Mouse (Mus musculus): Measurements from ENCODE around the gene Xrcc3. TPM values are rescaled to one million over a fixed set of nuclear protein-coding genes. Genes with fewer than 3 reads are reported as not detected.

Gene Xrcc3
- polyA plus RNA-seq, 1 experiment from 2014 or later, result 9.2 TPM

DNA sequence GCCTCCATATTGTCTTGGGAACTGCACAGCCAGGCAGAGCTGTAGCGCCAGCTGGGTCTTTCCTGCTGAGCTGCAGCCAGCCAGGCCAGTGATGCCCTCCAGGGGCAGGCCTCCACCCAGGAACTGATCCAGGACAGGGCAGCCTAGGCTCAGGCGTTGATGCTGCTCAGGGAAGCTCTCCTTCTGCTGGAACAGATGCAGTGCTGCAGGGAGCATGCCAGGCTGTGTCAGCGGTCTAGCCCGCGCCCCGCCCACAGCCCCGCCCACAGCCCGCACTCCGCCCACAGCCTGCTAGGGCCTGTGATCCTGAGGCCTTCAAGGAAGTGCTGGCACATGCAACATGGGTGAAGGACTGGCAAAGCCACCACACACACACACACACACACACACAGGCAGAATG lies 3.9 kb downstream of the Xrcc3 start:
- peak; percentile 34 for ATAC-seq (ENCODE audit: low read depth)

GRCm38 (mm10) chr12:111808775-111809174 lies 4.9 kb downstream of the Xrcc3 start:
- Histone ChIP-seq H3K9ac (ENCODE audit: low read length) (no peak overlapping the region), H3K27ac (ENCODE audit: low read length) (no peak overlapping the region), H3K27me3 (ENCODE audit: control insufficient read depth, insufficient read depth, low read depth, low read length) (no peaks in the 10 kb centered on the region), H3K36me3 (ENCODE audit: control insufficient read depth, insufficient read depth, low read length) (peaks cover 37% of the 10 kb centered on the region), H3K9me3 (ENCODE audit: control insufficient read depth, low read length) (no peaks in the 10 kb centered on the region), H3K4me1 (replicated peaks; ENCODE audit: control insufficient read depth, insufficient read depth, low read length) (peaks cover 17% of the 10 kb centered on the region), H3K4me3 (ENCODE audit: low read length) (no peak overlapping the region), H3K4me2 (ENCODE audit: low read depth, low read length) (no peak overlapping the region)
- 86% methylated on average over 6 of the region's 6 CpGs for WGBS
- ATAC-seq (ENCODE audit: low read depth), result no peak

More for the DNA sequence above, 3.9 kb downstream of the Xrcc3 start:
- no peaks in the 10 kb centered on the region for H3K9me3 ChIP-seq (ENCODE audit: control insufficient read depth, low read length)
- peaks cover 29% of the 10 kb centered on the region for H3K36me3 ChIP-seq (ENCODE audit: control insufficient read depth, insufficient read depth, low read length)
- 8% methylated on average over 9 of the region's 9 CpGs for WGBS
- peaks cover 18% of the 10 kb centered on the region for H3K4me1 ChIP-seq (replicated peaks; ENCODE audit: control insufficient read depth, insufficient read depth, low read length)
- H3K4me3 ChIP-seq (ENCODE audit: low read length), result no peak overlapping the region
- no peaks in the 10 kb centered on the region for H3K27me3 ChIP-seq (ENCODE audit: control insufficient read depth, insufficient read depth, low read depth, low read length)
- no peak overlapping the region for H3K27ac ChIP-seq (ENCODE audit: low read length)
- H3K9ac ChIP-seq (ENCODE audit: low read length), result no peak overlapping the region
- no peak overlapping the region for H3K4me2 ChIP-seq (ENCODE audit: low read depth, low read length)

DNA sequence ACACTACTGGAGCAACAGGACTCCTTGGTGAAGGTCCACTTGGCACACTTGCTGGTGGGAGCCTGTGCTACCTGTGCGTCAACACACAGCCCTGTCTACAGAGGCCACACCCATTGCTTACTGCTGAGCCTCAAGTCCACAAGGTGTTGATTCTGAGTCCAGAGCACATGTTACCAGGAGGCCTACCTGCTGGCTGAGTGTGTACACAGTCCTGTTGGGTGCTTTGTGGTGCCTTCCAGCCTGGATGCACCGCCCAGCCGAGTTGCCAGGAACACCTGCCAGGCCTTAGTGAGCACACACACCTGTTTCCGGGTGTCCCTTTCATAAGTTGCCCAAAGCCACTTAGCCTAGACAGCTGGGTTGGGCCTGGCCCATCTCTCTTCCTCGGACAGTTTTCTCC lies 10.1 kb downstream of the Xrcc3 start:
- H3K4me3 ChIP-seq (ENCODE audit: low read length), result no peak overlapping the region
- ATAC-seq (ENCODE audit: low read depth), result 0 out of 2 replicates have a peak, but pooled peaks have one; percentile 30
- no peaks in the 10 kb centered on the region for H3K9me3 ChIP-seq (ENCODE audit: control insufficient read depth, low read length)
- no peak overlapping the region for H3K27ac ChIP-seq (ENCODE audit: low read length)
- no peaks in the 10 kb centered on the region for H3K4me1 ChIP-seq (replicated peaks; ENCODE audit: control insufficient read depth, insufficient read depth, low read length)
- H3K9ac ChIP-seq (ENCODE audit: low read length), result no peak overlapping the region
- no peak overlapping the region for H3K4me2 ChIP-seq (ENCODE audit: low read depth, low read length)
- no peaks in the 10 kb centered on the region for H3K27me3 ChIP-seq (ENCODE audit: control insufficient read depth, insufficient read depth, low read depth, low read length)
- WGBS, result 80% methylated on average over 5 of the region's 5 CpGs
- H3K36me3 ChIP-seq (ENCODE audit: control insufficient read depth, insufficient read depth, low read length), result peaks cover 44% of the 10 kb centered on the region

- no peaks in the 10 kb centered on the region for H3K9me3 ChIP-seq (ENCODE audit: control insufficient read depth, low read length)
- peaks cover 22% of the 10 kb centered on the region for H3K36me3 ChIP-seq (ENCODE audit: control insufficient read depth, insufficient read depth, low read length)
- no peak overlapping the region for H3K4me2 ChIP-seq (ENCODE audit: low read depth, low read length)
- no peaks in the 10 kb centered on the region for H3K4me1 ChIP-seq (replicated peaks; ENCODE audit: control insufficient read depth, insufficient read depth, low read length)
- WGBS, result 75% methylated on average over 10 of the region's 10 CpGs
- no peak for ATAC-seq (ENCODE audit: low read depth)
- no peak overlapping the region for H3K27ac ChIP-seq (ENCODE audit: low read length)
- H3K27me3 ChIP-seq (ENCODE audit: control insufficient read depth, insufficient read depth, low read depth, low read length), result no peaks in the 10 kb centered on the region
- no peak overlapping the region for H3K9ac ChIP-seq (ENCODE audit: low read length)
- H3K4me3 ChIP-seq (ENCODE audit: low read length), result no peak overlapping the region
Measured at GRCm38 (mm10) chr12:111800459-111801183, 13.1 kb downstream of the Xrcc3 start.

DNA sequence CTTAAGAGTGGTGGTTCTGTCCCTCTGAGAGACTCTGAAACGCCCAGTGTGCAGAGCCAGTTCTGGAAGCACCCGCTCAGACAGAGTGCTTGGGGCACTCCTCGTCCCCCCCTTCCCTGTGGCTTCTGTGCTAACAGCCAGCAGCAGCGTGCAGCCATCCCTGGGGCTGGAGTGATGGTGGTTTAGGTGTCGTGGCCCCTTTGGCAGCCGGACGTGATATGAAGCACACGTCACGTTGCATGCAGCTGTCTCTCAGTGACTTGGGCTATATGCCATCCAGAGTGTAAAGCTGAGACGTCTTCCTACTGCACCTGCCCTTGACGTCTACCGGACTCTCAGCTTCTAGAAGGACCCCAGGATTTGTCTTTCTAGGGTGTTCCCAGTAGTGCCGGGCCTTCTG lies 15.2 kb downstream of the Xrcc3 start:
- Histone ChIP-seq H3K9me3 (ENCODE audit: control insufficient read depth, low read length) (no peaks in the 10 kb centered on the region), H3K9ac (ENCODE audit: low read length) (no peak overlapping the region), H3K27me3 (ENCODE audit: control insufficient read depth, insufficient read depth, low read depth, low read length) (no peaks in the 10 kb centered on the region), H3K27ac (ENCODE audit: low read length) (no peak overlapping the region), H3K36me3 (ENCODE audit: control insufficient read depth, insufficient read depth, low read length) (peaks cover 18% of the 10 kb centered on the region), H3K4me1 (replicated peaks; ENCODE audit: control insufficient read depth, insufficient read depth, low read length) (no peaks in the 10 kb centered on the region), H3K4me3 (ENCODE audit: low read length) (no peak overlapping the region), H3K4me2 (ENCODE audit: low read depth, low read length) (no peak overlapping the region)
- ATAC-seq (ENCODE audit: low read depth), result no peak
- 87% methylated on average over 13 of the region's 13 CpGs for WGBS

DNA sequence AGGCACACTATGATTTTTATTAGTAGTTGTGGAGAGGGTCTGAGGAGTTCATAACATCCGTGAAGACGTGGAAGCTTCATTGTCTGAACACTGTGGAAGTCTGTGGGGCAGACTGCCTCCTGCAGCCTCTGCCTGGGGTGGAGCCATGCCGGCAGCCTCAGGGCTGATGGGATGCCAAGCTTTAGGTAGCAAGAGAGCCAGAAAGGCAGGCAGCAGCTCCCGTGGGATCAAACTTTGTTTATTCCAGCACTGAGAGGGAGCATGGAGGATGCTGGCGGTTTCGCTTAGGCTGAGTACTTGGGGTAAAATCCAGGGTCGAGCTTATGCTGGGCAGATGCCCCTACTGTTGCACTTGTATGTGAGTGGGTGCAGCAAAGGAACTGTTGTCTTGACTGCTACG lies 16.4 kb downstream of the Xrcc3 start:
- Histone ChIP-seq H3K9me3 (ENCODE audit: control insufficient read depth, low read length) (no peaks in the 10 kb centered on the region), H3K27ac (ENCODE audit: low read length) (no peak overlapping the region), H3K4me2 (ENCODE audit: low read depth, low read length) (no peak overlapping the region), H3K9ac (ENCODE audit: low read length) (no peak overlapping the region), H3K4me1 (replicated peaks; ENCODE audit: control insufficient read depth, insufficient read depth, low read length) (no peaks in the 10 kb centered on the region), H3K27me3 (ENCODE audit: control insufficient read depth, insufficient read depth, low read depth, low read length) (no peaks in the 10 kb centered on the region), H3K4me3 (ENCODE audit: low read length) (no peak overlapping the region), H3K36me3 (ENCODE audit: control insufficient read depth, insufficient read depth, low read length) (peaks cover 19% of the 10 kb centered on the region)
- ATAC-seq (ENCODE audit: low read depth), result no peak
- WGBS, result 77% methylated on average over 8 of the region's 8 CpGs

DNA sequence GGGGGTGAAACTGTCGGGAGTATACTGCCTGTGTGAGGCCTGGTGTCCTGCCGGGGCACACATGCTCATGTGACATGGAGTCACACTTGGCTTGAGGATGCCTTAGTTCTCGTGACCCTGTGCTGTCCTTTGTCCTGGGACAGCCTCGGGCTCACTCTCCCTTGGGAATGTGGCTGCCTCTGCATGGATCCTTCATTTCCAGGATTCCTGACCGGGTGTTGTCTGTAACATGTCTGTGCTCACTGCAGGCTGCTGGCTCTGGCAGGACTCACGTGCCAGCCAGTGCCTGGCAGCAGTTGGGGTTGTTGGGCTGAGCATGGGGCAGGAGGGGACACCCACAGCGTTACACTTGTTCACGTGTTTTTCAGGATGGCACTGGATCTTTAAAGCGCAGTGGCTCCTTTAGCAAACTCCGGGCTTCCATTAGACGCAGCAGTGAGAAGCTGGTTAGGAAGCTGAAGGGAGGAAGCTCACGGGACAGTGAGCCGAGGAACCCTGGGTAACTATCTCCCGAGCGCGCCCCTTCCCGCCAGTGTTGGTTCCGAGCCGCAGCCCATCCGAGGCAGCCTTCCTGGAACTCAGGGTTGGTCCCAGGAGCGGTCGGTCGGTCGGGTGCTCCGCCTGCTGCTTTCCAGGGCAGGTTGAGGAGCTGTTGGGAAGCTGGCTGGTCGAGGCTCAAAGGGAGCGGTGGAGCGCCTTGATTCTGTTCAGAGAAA lies 18.3 kb downstream of the Xrcc3 start:
- 87% methylated on average over 28 of the region's 28 CpGs for WGBS
- H3K4me3 ChIP-seq (ENCODE audit: low read length), result no peak overlapping the region
- no peaks in the 10 kb centered on the region for H3K27me3 ChIP-seq (ENCODE audit: control insufficient read depth, insufficient read depth, low read depth, low read length)
- no peaks in the 10 kb centered on the region for H3K4me1 ChIP-seq (replicated peaks; ENCODE audit: control insufficient read depth, insufficient read depth, low read length)
- no peak overlapping the region for H3K9ac ChIP-seq (ENCODE audit: low read length)
- no peak overlapping the region for H3K4me2 ChIP-seq (ENCODE audit: low read depth, low read length)
- no peak for ATAC-seq (ENCODE audit: low read depth)
- peaks cover 26% of the 10 kb centered on the region for H3K36me3 ChIP-seq (ENCODE audit: control insufficient read depth, insufficient read depth, low read length)
- no peak overlapping the region for H3K27ac ChIP-seq (ENCODE audit: low read length)
- H3K9me3 ChIP-seq (ENCODE audit: control insufficient read depth, low read length), result no peaks in the 10 kb centered on the region

DNA sequence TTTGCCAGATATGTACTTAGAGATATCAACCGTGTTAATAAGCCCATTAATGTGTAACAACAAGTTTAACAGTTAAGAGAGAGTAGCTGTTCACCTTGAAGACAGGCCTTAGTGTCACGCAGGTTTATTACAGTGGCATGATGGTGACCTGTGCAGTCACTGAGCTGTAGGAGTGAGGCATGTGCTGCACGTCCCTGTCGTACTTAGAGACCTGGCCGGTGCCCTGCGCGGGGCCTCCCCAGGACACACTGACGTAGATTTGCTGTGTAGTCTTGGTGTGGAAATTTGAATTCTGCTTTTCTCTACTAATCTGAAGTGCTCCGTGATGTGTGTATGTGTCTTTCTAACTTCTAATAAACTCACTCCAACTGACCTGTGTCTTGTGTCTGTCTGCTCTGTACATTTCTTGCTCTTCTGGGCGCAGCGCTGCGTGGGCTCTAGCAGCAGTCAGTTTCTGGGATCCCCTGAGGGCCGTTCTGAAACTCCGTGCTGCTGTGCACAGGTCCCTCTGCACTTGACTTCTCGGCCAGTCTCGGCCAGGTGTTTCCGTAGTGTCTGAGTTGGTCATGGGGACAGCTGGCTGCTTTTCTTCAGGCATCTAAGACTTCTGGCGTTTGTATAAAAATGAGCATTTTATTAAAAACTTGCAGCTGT lies 19.0 kb downstream of the Xrcc3 start:
- no peaks in the 10 kb centered on the region for H3K9me3 ChIP-seq (ENCODE audit: control insufficient read depth, low read length)
- H3K27me3 ChIP-seq (ENCODE audit: control insufficient read depth, insufficient read depth, low read depth, low read length), result no peaks in the 10 kb centered on the region
- WGBS, result 91% methylated on average over 18 of the region's 18 CpGs
- H3K4me1 ChIP-seq (replicated peaks; ENCODE audit: control insufficient read depth, insufficient read depth, low read length), result no peaks in the 10 kb centered on the region
- ATAC-seq (ENCODE audit: low read depth), result no peak
- H3K4me2 ChIP-seq (ENCODE audit: low read depth, low read length), result no peak overlapping the region
- H3K36me3 ChIP-seq (ENCODE audit: control insufficient read depth, insufficient read depth, low read length), result peaks cover 30% of the 10 kb centered on the region
- no peak overlapping the region for H3K4me3 ChIP-seq (ENCODE audit: low read length)
- no peak overlapping the region for H3K27ac ChIP-seq (ENCODE audit: low read length)
- H3K9ac ChIP-seq (ENCODE audit: low read length), result no peak overlapping the region

GRCm38 (mm10) chr12:111794102-111794501 lies 19.6 kb downstream of the Xrcc3 start:
- no peaks in the 10 kb centered on the region for H3K4me1 ChIP-seq (replicated peaks; ENCODE audit: control insufficient read depth, insufficient read depth, low read length)
- peaks cover 32% of the 10 kb centered on the region for H3K36me3 ChIP-seq (ENCODE audit: control insufficient read depth, insufficient read depth, low read length)
- no peak overlapping the region for H3K27ac ChIP-seq (ENCODE audit: low read length)
- no peaks in the 10 kb centered on the region for H3K9me3 ChIP-seq (ENCODE audit: control insufficient read depth, low read length)
- 75% methylated on average over 22 of the region's 22 CpGs for WGBS
- no peak for ATAC-seq (ENCODE audit: low read depth)
- no peaks in the 10 kb centered on the region for H3K27me3 ChIP-seq (ENCODE audit: control insufficient read depth, insufficient read depth, low read depth, low read length)
- H3K4me2 ChIP-seq (ENCODE audit: low read depth, low read length), result no peak overlapping the region
- no peak overlapping the region for H3K4me3 ChIP-seq (ENCODE audit: low read length)
- H3K9ac ChIP-seq (ENCODE audit: low read length), result no peak overlapping the region

All from lung, embryonic 16.5 days (tissue).